Mouse (Mus musculus) left cerebral cortex, postnatal 10 days (tissue): ENCODE data around the gene Gabpb1. TPM values are rescaled to one million over a fixed set of nuclear protein-coding genes. Genes with fewer than 3 reads are reported as not detected.

Source experiments
- DNase-seq, 2 experiments: peaks; one replicate each; pipeline ENCODE4 v3.0.0; 2021 to 2022; ENCODE audit warnings: low spot score in 2 of 2, mixed read lengths in 1 of 2; ENCODE audit errors: extremely low spot score in 1 of 2
- intact Hi-C: fragments of 180-260 bp; cut with DNase I; formaldehyde crosslinking; loops from one replicate; pipeline ENCODE4 v1.15.1; 2025
- total RNA-seq, 2 experiments: library from RNA; stranded (reverse); gene quantifications; 2 replicates each; pipeline ENCODE4 v1.2.3; 2021

Gene Gabpb1
- total RNA-seq, 2 experiments from 2014 or later: 21.2 to 22.5 TPM

DNA sequence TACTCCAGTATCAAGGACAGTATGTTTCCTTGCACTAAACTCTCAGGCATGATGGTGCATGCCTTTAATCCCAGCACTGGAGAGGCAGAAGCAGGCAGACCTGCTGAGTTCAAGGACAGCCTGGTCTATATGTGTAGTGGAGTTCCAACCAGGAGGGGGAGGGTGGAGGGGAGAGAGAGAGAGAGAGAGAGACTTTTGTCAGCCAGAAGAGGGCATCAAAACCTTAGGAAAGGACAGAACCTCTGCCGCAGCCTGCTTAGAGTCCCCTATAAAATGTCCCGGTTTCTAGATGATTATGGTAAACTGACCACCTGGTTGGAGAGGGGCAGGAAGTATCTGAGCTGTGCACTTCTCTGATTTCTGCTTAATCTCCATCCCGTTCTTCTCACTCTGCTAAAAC lies 77.1 kb downstream of the Gabpb1 start:
- peak in 1 of 2 experiments; percentile 3 for DNase-seq
- intact Hi-C loops: loop anchor here (5.0 to 10.0 kb wide), 2 partner anchors 68 to 186 kb away; partner anchors contain the start of gene Usp50

DNA sequence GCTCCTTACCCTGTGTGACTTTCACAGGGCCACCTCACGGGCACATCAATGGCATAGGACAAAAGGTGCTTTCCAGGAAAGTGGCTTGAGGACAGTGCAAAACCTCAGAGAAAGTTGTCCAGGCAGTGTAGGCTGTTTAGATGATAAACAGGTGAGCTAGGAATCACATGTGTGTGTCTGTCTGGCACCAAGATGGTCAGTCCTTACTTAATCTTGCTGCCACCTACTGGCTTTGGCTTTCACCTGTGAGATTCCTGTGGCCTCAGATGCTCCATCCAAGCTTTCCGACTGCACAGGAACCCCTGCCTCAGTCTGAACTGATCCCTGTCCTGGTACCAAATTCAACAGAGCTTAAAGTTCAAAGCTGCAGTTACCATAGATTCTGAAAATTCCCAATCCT lies 77.8 kb downstream of the Gabpb1 start:
- DNase-seq: no peak

DNA sequence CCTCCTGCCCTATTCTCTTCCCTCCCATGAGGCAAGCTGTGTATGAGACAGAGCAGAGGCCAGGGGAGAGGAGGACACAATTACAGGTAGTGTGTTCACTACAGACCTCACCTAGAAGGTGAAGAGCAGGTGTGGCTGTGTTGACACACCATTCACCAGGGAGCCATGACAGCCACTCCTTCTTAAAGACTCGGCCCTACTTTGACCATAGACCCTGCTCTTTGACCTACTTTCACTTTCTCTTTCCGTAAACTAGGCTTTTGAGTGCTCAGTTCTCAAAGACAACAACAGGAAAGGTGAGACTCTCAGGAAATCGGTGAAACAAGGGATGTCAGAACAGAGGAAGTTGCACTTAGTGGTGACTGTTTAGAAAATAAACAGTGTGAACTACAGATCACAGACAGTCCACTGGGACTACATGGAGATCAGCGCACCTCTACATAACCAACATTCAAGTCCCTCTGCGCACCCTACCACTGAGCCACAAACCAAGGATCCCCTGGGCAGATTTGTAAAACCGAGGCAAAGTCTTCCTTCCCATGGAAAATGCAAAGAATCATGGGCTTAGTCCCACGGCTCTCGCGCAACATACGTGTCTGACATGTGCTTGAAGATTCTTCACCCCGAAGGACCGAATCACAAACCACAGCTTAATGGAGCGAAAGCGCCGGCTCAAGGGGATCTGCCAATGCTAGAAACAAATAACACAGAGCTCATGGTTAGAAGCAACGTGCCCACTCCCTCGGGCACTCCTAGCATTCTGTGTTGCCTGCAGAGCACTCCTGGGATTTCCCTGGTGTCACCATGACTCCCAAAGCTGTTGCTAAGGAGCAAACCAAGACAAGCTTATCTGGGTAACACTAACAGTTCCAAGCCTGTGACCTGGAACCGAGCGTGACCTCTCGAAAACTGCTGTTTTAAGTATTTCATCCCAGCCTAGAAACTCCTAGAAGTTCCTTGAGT lies 78.6 kb downstream of the Gabpb1 start:
- no peak for DNase-seq
- intact Hi-C loops: loop anchor here (5.0 to 10.0 kb wide), 2 partner anchors 70 to 187 kb away; partner anchors contain the start of gene Usp50

More for the DNA sequence above, 77.8 kb downstream of the Gabpb1 start:
- intact Hi-C loops: loop anchor here (5.0 to 10.0 kb wide), 2 partner anchors 69 to 186 kb away; partner anchors contain the start of gene Usp50

DNA sequence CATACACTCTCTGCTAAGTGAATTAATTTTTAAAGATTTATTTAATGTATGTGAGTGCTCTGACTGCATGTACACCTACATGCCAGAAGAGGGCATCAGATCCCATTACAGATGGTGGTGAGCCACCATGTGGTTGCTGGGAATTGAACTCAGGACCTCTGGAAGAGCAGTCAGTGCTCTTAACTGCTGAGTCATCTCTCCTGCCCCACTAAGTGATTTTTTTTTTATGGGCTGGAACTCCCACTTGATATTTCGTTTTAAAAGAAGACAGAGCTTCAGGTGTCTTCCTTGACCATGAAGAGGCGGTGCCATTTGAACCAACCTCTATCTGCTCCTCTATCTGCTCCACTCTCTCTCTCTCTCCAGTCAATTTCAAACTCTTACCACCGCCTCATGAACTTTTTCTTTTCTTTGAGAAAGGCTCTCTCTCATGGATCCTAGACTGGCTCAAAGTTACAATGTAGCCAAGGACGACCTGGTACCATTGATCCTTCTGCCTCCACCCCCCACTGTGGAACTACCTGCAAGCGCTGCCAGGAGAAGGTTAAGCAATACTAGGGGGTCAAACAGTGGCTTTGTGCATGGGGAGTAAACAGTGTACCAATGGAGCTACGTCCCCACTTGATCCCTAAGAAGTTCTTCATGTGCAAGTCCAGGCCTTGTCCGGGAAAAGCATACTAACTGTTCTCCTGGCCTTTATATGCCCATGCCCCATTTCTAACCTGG lies 79.6 kb downstream of the Gabpb1 start:
- intact Hi-C loops: loop anchor here (5.0 to 10.0 kb wide), 2 partner anchors 71 to 188 kb away; partner anchors contain the start of gene Usp50
- no peak for DNase-seq

DNA sequence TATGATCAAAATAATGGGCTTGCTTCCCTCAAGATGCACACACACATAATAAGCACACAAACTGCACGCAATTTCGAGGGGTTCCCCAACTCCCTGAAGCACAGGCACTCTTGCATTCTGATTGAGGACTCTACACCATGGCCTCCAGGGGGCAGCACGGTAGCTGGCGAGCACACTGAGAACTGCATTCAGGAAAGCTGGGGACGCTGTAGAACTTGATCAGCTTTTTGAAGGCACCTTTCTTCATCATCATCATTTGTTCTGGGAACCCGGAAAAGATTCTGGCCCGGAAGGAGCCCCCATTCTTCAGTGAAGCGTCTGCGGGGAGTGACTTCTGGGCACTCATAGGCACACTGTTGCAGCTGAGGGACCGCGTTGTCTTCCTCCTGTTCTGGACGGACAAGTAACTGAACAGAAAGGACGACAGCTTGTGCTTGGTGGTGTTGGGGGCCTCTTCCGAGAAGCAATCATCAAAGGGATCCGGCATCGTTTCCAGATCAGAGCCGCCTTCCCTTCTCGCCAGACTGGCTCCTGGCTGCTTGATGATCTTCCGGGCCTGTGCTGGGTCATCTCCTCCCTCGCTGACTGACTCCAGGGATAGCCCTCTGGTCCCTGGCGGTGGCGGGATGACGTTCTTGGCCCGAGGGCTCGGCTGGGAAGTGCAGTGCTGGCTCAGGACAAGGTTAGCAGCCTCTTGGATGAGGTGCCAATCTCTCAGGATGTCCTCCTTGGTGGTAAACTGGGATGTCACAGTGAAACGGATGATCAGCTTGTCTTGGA lies 82.1 kb downstream of the Gabpb1 start:
- DNase-seq: peak; percentile 23 to 80
- intact Hi-C loops: loop anchor here (10.0 kb wide), 1 partner anchor 191 kb away; the partner anchor contains the start of gene Usp50

DNA sequence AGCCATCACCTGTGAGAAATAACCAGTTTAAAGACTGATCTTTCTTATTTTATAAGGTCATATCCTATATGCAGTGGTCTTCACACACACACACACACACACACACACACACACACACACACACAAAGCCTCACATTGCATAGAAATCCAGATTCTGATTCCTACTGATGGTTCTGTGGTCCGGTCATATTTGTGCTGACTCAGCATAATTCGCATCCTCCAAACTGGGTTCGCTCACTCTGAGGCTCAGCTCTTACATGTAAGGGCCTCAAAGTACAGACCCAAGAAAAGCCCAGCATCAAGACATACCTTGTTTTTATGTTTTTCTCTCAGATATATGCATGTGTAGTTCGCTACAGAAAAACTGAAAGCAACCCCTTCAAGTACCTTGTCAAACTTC lies 84.8 kb downstream of the Gabpb1 start:
- intact Hi-C loops: loop anchor here (10.0 kb wide), 1 partner anchor 193 kb away; the partner anchor contains the start of gene Usp50
- DNase-seq: no peak

DNA sequence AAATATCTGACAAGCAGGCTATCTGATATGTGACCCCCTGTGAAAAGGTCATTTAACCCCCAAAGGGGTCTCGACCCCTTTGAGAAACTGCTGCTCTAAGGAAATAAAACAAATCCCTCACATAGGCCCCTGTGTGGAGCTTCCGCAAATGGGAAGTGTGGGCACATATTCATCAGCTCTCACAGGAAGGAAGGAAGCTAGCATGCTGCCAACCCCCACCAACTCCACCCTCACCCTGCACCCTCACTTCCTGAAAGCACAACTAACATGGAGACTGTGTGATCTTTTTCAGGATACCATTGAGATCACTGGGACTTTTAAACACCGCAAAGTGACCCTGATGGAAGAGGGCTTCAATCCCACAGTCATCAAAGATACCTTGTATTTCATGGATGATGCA lies 88.7 kb downstream of the Gabpb1 start:
- intact Hi-C loops: no loop called here

DNA sequence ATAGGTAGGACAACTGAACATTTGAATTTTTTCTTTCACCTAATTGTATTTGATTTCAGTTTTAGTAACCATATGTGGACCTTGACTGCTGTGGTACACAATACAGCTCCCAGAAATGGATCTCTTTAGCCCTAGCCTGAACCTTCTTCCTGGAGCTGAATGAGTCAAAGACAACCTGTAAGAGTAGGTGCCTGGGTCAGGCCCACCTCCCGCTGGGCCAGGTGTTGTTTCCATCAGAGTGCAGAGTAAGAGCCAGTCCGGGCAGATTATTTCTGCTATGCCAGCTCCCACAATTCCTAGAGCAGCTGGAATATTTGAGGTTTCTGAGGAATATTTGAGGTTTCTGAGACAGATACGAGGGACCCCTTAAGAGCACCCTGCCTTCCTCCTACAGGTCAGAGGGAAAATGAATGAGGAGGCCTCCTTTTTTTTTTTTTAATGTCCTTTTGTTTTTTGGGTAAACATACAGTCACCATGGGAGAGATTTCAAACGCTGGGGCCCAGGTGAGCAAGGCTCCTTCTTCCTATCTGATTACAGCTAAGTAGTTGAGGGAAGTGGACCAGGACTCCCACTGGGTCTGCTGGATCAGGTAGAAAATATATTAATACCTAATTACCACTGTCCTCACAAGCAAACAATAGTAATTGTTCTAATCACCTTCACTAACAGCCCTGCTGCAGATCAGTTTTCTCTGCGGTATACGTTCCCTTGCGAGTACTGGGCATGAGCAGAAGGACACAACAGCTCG lies 91.3 kb downstream of the Gabpb1 start:
- intact Hi-C loops: no loop called here
- DNase-seq: no peak

More for the DNA sequence above, 88.7 kb downstream of the Gabpb1 start:
- DNase-seq: no peak

DNA sequence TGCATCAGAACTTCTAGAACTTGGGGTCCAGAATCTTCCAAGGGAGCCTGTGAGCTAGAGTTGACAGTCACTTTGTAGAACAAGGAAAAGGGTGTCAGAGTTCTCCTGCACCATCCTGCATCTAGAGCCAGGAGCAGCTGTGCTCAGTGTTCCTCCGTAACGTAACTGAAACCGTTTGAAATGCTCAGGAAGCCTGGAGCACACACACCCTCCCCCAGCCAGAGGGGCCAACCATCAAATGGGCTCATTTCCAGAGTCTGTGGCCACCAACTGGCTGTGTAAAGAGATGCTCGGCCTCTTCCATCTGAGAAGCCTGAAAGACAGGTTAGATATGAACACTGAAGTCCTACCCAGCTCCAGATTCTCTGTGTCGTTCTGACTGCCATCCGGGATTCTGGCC lies 92.2 kb downstream of the Gabpb1 start:
- intact Hi-C loops: no loop called here
- no peak for DNase-seq

DNA sequence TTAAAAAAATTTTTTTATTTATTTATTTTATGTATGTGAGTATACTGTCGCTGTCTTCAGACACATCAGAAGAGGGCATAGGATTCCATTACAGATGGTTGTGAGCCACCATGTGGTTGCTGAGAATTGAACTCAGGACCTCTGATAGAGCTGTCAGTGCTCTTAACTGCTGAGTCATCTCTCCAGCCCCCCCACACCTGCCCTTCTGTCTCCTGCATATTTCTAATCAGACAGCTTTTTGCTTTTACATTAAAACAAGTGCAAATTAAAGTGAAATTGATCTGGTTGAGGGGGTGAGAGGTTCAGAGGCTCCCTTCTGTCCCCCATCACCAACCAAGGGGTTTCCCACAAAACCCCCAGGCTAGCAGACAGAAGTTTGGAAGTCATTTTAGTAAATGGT lies 96.9 kb downstream of the Gabpb1 start:
- intact Hi-C loops: no loop called here
- no peak for DNase-seq

Other genes with a start within 250 kb of the Gabpb1 start
- not detected for gene Atp8b4, start 175.7 kb downstream of the Gabpb1 start, total RNA-seq
- 1 to 10 TPM; 2.6 to 4.2 TPM for gene Slc27a2, start 123.9 kb downstream of the Gabpb1 start, total RNA-seq
- under 1 TPM; 0.41 to 0.54 TPM for gene Hdc, start 57.0 kb downstream of the Gabpb1 start, total RNA-seq
- gene Usp8, start 31.0 kb upstream of the Gabpb1 start, total RNA-seq: 10 to 100 TPM; 30.7 to 35.8 TPM
- not detected for gene Usp50, start 107.1 kb upstream of the Gabpb1 start, total RNA-seq
- 10 to 100 TPM; 38.1 to 38.7 TPM for gene Trpm7, start 199.9 kb upstream of the Gabpb1 start, total RNA-seq